Mouse (Mus musculus) embryonic fibroblast, embryonic 13.5 days (primary cell): Measurements from ENCODE around the gene Tatdn2.

Experiments used
- CTCF ChIP-seq: IDR thresholded peaks from 2 replicates; pipeline ENCODE4 v1.5.1; 2011; ENCODE audit warnings: mild to moderate bottlenecking, control low read depth, low read length, moderate library complexity, borderline replicate concordance; ENCODE audit not compliant: insufficient read depth
- POLR2A ChIP-seq: IDR thresholded peaks from 2 replicates; pipeline ENCODE4 v1.6.1; 2011; ENCODE audit warnings: low read depth, mild to moderate bottlenecking, control low read depth, low read length, moderate library complexity

DNA sequence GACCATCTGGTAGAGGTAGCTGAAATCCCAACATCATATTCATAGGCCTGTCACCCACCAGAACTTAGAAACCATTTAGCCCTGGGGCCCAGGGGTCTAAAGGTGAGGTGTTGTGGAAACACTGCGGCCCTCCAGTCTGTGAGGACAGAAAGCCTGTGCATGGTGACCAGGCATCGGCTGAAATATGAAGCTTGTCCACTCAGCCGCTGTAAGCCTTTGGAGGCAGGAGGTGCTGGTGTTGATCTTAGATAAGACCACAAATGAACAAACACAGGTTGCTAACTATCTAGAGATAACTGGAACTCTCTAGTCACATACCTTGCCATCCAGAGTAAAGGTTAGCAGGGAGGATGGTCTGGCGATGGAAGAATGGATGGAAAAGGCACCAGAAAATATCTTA lies 24.2 kb downstream of the Tatdn2 start:
- TF ChIP-seq POLR2A: no peak
- no peak for TF ChIP-seq CTCF
